Mouse (Mus musculus) midbrain, embryonic 10.5 days (tissue): ENCODE results near the gene Atp10a. TPM values are rescaled to one million over a fixed set of nuclear protein-coding genes. Genes with fewer than 3 reads are reported as not detected.

Experiments used
- DNase-seq: peaks from one replicate; pipeline ENCODE4 v3.0.0-alpha.2; 2017; ENCODE audit warnings: low spot score
- H3K27ac ChIP-seq: fragments of 300-500 bp; sonication (generic); replicated peaks from 2 replicates; pipeline ENCODE4 v1.5.1; 2016; ENCODE audit warnings: mild to moderate bottlenecking
- H3K27me3 ChIP-seq: fragments of 300-500 bp; sonication (generic); 2 replicates; pipeline ENCODE4 v1.6.1; 2016; ENCODE audit warnings: low read depth, mild to moderate bottlenecking; ENCODE audit not compliant: poor library complexity, severe bottlenecking
- H3K36me3 ChIP-seq: fragments of 300-500 bp; sonication (generic); 2 replicates; pipeline ENCODE4 v1.6.1; 2016; ENCODE audit warnings: mild to moderate bottlenecking, moderate library complexity
- H3K4me1 ChIP-seq: fragments of 300-500 bp; sonication (generic); 2 replicates; pipeline ENCODE4 v1.6.1; 2016
- H3K4me3 ChIP-seq: fragments of 300-500 bp; sonication (generic); 2 replicates; pipeline ENCODE4 v1.5.1; 2016; ENCODE audit warnings: mild to moderate bottlenecking, moderate library complexity
- H3K9me3 ChIP-seq: fragments of 300-500 bp; sonication (generic); replicated peaks from 2 replicates; pipeline ENCODE4 v1.6.1; 2016; ENCODE audit warnings: mild to moderate bottlenecking
- WGBS: fragments of 180-500 bp; shearing (Covaris S2); methylation state at CpG from one replicate; pipeline ENCODE4 v1.1.7; 2016; 5-methylcytosine and 5-hydroxymethylcytosine counted together
- polyA plus RNA-seq: library from polyadenylated mRNA; unstranded; fragments of >200 nt; fragmentation: Nextera tagmentation; extraction: Ambion mirVana; gene quantifications from 2 replicates; pipeline ENCODE4 v1.2.1, GENCODE M21; 2016

The Atp10a gene
- polyA plus RNA-seq, 1 experiment from 2014 or later = 1.7 TPM

- WGBS = 92% methylated on average over 1 of the region's 1 CpGs
- Histone ChIP-seq H3K4me3 (no peak overlapping the region), H3K9me3 (no peaks in the 10 kb centered on the region), H3K36me3 (no peaks in the 10 kb centered on the region), H3K4me1 (no peaks in the 10 kb centered on the region), H3K27ac (no peak overlapping the region), H3K27me3 (no peaks in the 10 kb centered on the region)
- DNase-seq = no peak
Observed at GRCm38 (mm10) chr7:58695661-58696060, 39.7 kb downstream of the Atp10a start.

- DNase-seq = no peak
- Histone ChIP-seq H3K9me3 (no peaks in the 10 kb centered on the region), H3K27me3 (no peaks in the 10 kb centered on the region), H3K36me3 (no peaks in the 10 kb centered on the region), H3K27ac (no peak overlapping the region), H3K4me1 (no peaks in the 10 kb centered on the region), H3K4me3 (no peak overlapping the region)
- WGBS = 45% methylated on average over 2 of the region's 2 CpGs
Observed at GRCm38 (mm10) chr7:58697092-58697491, 41.1 kb downstream of the Atp10a start.

DNA sequence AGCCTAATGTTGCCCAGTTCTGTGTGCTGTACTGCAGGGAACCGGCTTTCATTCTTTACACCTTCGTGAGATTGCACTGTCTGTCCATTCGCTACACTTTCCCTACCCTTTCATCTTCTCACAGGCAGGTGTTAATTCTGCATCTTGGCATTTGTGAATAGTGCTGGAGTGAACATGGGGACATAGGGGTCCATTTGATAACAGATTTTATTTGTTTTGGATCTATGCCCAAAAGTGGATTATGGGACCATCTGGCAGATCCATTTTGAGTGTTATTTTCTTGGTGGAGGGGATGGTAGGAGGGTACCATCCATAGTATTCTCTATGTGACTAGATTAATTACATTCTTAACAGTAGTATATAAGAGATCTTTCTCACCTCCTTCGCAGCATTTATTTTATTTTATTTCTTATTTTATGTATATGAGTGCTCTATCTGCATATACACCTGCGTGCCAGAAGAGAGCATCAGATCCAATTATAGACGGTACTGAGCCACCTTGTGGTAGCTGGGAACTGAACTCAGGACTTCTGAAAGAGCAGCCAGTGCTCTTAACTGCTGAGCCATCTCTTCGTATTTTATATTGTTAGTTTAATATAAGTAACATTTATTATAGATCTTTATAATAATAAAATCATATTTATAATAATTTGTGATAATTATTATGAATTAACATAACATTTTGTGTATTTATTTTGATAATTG lies 42.9 kb downstream of the Atp10a start:
- Histone ChIP-seq H3K27me3 (no peaks in the 10 kb centered on the region), H3K27ac (no peak overlapping the region), H3K36me3 (no peaks in the 10 kb centered on the region), H3K9me3 (no peaks in the 10 kb centered on the region), H3K4me3 (no peak overlapping the region), H3K4me1 (no peaks in the 10 kb centered on the region)
- WGBS = 90% methylated on average over 7 of the region's 7 CpGs
- DNase-seq = no peak

DNA sequence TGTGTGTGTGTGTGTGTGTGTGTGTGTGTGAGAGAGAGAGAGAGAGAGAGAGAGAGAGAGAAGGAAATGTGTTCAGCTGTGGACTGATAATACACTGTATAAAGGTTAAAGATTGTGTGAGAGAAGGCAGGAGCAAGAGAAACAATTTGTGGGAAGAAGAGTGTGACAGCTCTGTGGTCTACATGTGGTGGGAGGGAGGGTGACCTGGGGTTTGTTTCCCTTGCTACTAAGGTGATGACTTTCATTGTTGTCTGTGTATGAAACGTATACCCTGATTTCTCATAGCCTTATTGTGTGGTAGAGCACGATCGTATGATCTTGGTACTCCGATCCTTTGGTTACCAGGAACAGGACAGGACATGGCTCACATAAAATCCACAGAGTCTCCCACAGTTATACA lies 45.3 kb downstream of the Atp10a start:
- WGBS = 94% methylated on average over 4 of the region's 4 CpGs
- Histone ChIP-seq H3K9me3 (no peaks in the 10 kb centered on the region), H3K4me1 (no peaks in the 10 kb centered on the region), H3K27me3 (no peaks in the 10 kb centered on the region), H3K36me3 (no peaks in the 10 kb centered on the region), H3K4me3 (no peak overlapping the region), H3K27ac (no peak overlapping the region)
- no peak for DNase-seq

DNA sequence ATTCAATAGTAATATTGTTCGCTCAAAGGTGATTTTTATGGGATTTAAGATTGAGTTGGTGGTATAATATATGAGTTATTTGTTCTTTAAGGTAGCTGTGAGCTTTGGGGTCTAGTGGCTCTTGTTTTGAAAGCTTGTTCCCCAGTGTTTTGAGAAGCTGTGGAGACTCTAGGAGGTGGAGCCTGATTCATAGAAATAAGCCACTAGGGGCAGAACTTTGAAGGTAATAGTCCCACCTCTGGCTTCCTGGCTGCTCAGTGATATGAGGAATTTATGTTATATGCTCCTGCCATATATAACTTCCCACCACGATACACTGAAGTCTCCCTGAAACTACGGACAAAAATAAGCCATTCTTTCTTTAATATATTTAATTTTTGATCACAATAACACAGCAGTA lies 49.2 kb downstream of the Atp10a start:
- Histone ChIP-seq H3K9me3 (no peaks in the 10 kb centered on the region), H3K27me3 (no peaks in the 10 kb centered on the region), H3K36me3 (no peaks in the 10 kb centered on the region), H3K27ac (no peak overlapping the region), H3K4me3 (no peak overlapping the region), H3K4me1 (no peaks in the 10 kb centered on the region)
- no peak for DNase-seq
- 87% methylated on average over 3 of the region's 3 CpGs for WGBS

DNA sequence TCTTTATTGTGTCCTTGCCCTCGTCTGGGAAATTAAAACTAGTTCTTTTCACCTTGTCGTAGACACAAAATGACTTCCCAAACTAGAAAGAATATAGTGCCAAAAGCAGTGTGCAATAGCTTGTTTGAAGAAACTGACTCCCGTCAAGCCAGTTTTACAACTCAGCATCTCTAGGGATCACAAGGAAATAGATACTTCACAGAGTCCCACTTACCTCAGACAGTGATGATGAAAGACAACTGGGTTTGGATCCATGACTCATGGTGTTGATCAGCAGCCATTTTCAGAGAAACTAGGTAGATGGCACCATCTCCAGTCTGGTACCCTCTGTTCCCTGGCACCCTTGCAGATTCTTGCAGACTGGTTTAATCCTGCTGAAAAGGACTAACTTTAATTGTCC lies 53.3 kb downstream of the Atp10a start:
- Histone ChIP-seq H3K4me3 (no peak overlapping the region), H3K9me3 (no peaks in the 10 kb centered on the region), H3K27me3 (no peaks in the 10 kb centered on the region), H3K36me3 (no peaks in the 10 kb centered on the region), H3K4me1 (no peaks in the 10 kb centered on the region), H3K27ac (no peak overlapping the region)
- WGBS = 87% methylated on average over 3 of the region's 3 CpGs
- no peak for DNase-seq

DNA sequence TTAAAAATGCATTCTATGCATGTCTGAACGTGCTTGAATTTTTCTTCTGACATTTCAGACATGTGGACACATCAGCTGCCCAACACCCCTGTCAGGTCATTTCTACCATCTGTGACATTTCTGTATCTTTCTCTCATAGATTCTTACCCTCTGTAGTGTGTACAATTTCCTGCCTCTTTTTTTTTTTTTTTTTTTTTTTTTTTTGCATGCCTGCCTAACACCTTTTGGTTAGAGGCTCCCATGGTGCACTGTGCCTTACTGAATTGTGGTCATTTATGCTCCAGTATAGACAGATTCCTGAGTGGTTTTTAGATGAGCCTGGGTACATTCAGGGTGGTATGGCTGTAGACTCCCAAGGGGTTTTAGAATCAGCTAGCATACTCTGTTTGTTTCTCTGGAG lies 54.3 kb downstream of the Atp10a start:
- DNase-seq = no peak
- 93% methylated on average over 1 of the region's 1 CpGs for WGBS
- H3K27me3 ChIP-seq = no peaks in the 10 kb centered on the region
- H3K27ac ChIP-seq = no peak overlapping the region
- H3K36me3 ChIP-seq = no peaks in the 10 kb centered on the region
- H3K4me3 ChIP-seq = no peak overlapping the region
- no peaks in the 10 kb centered on the region for H3K9me3 ChIP-seq
- H3K4me1 ChIP-seq = no peaks in the 10 kb centered on the region

GRCm38 (mm10) chr7:58711811-58712210 lies 55.8 kb downstream of the Atp10a start:
- 93% methylated on average over 7 of the region's 7 CpGs for WGBS
- Histone ChIP-seq H3K27me3 (no peaks in the 10 kb centered on the region), H3K27ac (no peak overlapping the region), H3K4me3 (no peak overlapping the region), H3K4me1 (no peaks in the 10 kb centered on the region), H3K9me3 (no peaks in the 10 kb centered on the region), H3K36me3 (no peaks in the 10 kb centered on the region)
- no peak for DNase-seq

GRCm38 (mm10) chr7:58715576-58716144 lies 59.7 kb downstream of the Atp10a start:
- DNase-seq = no peak
- Histone ChIP-seq H3K4me3 (no peak overlapping the region), H3K27ac (no peak overlapping the region), H3K36me3 (no peaks in the 10 kb centered on the region), H3K4me1 (no peaks in the 10 kb centered on the region), H3K9me3 (no peaks in the 10 kb centered on the region), H3K27me3 (no peaks in the 10 kb centered on the region)
- 74% methylated on average over 1 of the region's 1 CpGs for WGBS

GRCm38 (mm10) chr7:58716626-58717025 lies 60.7 kb downstream of the Atp10a start:
- H3K27me3 ChIP-seq = no peaks in the 10 kb centered on the region
- H3K4me1 ChIP-seq = no peaks in the 10 kb centered on the region
- DNase-seq = no peak
- no peaks in the 10 kb centered on the region for H3K9me3 ChIP-seq
- no peaks in the 10 kb centered on the region for H3K36me3 ChIP-seq
- no peak overlapping the region for H3K27ac ChIP-seq
- WGBS = 95% methylated on average over 3 of the region's 3 CpGs
- no peak overlapping the region for H3K4me3 ChIP-seq

DNA sequence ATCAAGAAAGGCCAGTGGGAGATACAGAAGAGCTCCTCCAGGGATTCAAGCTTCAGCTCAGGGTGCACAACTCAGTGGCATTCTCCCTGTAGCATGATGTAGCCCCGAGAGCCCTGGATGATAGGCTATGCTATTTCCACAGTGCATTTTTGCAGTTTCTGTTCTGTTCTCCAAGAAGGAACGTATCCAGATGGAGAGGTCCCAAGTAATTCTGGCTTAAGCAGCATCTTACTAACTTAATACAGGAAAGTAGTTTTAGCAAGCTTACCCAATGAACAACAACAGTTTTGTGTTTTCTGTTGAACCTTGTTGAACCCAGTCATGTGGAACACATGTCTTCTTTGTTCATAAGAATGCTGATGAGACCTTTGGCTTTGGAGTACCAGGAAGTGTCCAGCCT lies 62.6 kb downstream of the Atp10a start:
- Histone ChIP-seq H3K27ac (no peak overlapping the region), H3K4me1 (no peaks in the 10 kb centered on the region), H3K36me3 (no peaks in the 10 kb centered on the region), H3K4me3 (no peak overlapping the region), H3K9me3 (no peaks in the 10 kb centered on the region), H3K27me3 (no peaks in the 10 kb centered on the region)
- WGBS = 78% methylated on average over 2 of the region's 2 CpGs
- DNase-seq = no peak

DNA sequence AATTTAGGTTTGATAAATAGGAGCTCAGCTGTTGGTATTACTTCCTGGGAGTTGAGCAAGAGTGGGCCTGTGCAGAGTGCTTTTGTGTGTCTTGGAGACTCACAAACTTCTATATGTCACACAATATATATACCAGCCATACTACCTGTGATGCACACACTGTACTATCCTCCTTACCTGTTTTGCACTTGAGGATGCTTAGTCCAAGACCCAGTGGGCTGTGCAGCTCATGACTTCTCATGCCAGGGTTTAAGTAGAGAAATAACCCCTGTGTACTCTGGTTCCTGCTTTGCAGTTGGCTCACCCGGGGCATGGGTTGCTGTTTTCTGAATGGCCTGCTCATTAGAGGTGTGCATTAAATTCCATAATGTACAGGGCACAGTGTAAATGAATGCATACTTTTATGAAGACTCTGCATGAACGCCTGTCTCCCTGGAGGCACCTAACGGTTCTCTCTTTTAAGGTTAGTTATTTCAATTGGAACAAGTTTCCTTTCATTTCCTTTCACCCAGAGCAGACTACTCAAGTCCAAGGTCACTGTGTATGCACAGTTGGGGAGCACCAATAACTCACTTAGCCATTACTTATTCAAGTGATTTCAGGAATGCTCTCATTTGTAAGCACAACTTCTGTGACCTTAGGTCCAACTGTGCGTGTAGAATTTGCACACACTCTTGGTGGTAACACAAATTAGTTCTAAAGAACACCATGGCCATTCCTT lies 63.4 kb downstream of the Atp10a start:
- no peak overlapping the region for H3K4me3 ChIP-seq
- no peaks in the 10 kb centered on the region for H3K36me3 ChIP-seq
- no peak for DNase-seq
- no peaks in the 10 kb centered on the region for H3K27me3 ChIP-seq
- H3K4me1 ChIP-seq = no peaks in the 10 kb centered on the region
- 84% methylated on average over 4 of the region's 4 CpGs for WGBS
- no peaks in the 10 kb centered on the region for H3K9me3 ChIP-seq
- H3K27ac ChIP-seq = no peak overlapping the region

DNA sequence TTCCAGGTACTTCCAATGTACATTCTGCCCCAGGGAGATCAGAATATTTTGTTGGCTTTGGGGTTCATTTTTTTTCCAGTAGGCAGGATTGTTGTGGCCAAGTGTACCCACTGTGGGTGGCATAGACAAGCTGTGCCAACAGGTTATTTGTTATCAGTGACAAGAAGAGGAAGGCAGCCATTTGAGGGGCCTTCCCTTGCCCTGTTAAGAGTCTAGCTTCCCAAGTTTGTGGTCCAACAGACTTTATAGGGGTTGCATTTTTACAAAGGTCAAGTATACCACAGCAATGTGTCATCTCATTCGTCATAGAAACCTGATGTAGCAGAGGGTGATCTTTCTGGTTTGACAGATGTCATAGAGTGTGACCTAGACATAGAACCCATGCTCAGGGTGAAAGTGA lies 66.3 kb downstream of the Atp10a start:
- H3K27me3 ChIP-seq = no peaks in the 10 kb centered on the region
- 94% methylated on average over 1 of the region's 1 CpGs for WGBS
- no peaks in the 10 kb centered on the region for H3K36me3 ChIP-seq
- H3K9me3 ChIP-seq = no peaks in the 10 kb centered on the region
- no peak overlapping the region for H3K4me3 ChIP-seq
- H3K4me1 ChIP-seq = no peaks in the 10 kb centered on the region
- no peak overlapping the region for H3K27ac ChIP-seq
- no peak for DNase-seq
